ENCODE assay signal across 30 mouse cellular contexts in genomic region chr1:179877893-179878292, GRCm38 (mm10).
A peak's percentile ranks its signal among the peaks of the same experiment; 100 is the strongest.
DNase-seq lines count a peak whose midpoint lies in the region; ATAC-seq and TF ChIP-seq lines count a peak whose summit lies in the region.
"Had no signal": no experiment of that assay in that cellular context is flagged by ENCODE, and none has a peak within 500 bp of the region (broad histone marks: within the 10 kb centered on the region; RNA-seq: fewer than 3 reads in every experiment).

No protein-coding gene starts in this region.

- no peak for TF ChIP-seq CTCF in heart, adult 2 months (IDR thresholded peaks at IDR 0.05)

- intact Hi-C loops in heart, adult 2 months (cut with DNase I) = loop anchor here (5.0 kb wide), 1 partner anchor 39 kb away; no protein-coding TSS in a partner anchor

- no peaks in the 10 kb centered on the region for H3K79me2 ChIP-seq in heart, adult 2 months (replicated peaks; ENCODE audit: control insufficient read depth, insufficient read depth, low read length)

- peak overlapping the region; percentile 69 for H3K27ac ChIP-seq in heart, adult 2 months
- no peak overlapping the region for H3K27ac ChIP-seq in heart, embryonic 10.5 days
- H3K27ac ChIP-seq in lung, embryonic 15.5 days = no peak overlapping the region
- H3K27ac ChIP-seq: embryonic facial prominence, embryonic 13.5 days; forebrain, embryonic 10.5 days; forebrain, embryonic 15.5 days; hindbrain, embryonic 10.5 days; hindbrain, embryonic 15.5 days; kidney, embryonic 15.5 days; layer of hippocampus, adult 2 months; limb, embryonic 13.5 days; liver, embryonic 14.5 days; macrophage; midbrain, embryonic 12.5 days had no signal

- no peak overlapping the region; the same call in 1 of the 2 replicates for H3K9ac ChIP-seq in heart, adult 2 months (ENCODE audit: low read depth, low read length)
- no peak overlapping the region for H3K9ac ChIP-seq in lung, embryonic 15.5 days
- H3K9ac ChIP-seq: embryonic facial prominence, embryonic 13.5 days; forebrain, embryonic 15.5 days; hindbrain, embryonic 15.5 days; kidney, embryonic 15.5 days; limb, embryonic 13.5 days; liver, embryonic 14.5 days; midbrain, embryonic 12.5 days had no signal

- H3K36me3 ChIP-seq in heart, adult 2 months (ENCODE audit: control insufficient read depth, insufficient read depth, low read length) = peaks cover 3% of the 10 kb centered on the region
- H3K36me3 ChIP-seq in heart, embryonic 10.5 days = no peaks in the 10 kb centered on the region
- no peaks in the 10 kb centered on the region for H3K36me3 ChIP-seq in lung, embryonic 15.5 days
- H3K36me3 ChIP-seq: embryonic facial prominence, embryonic 13.5 days; forebrain, embryonic 10.5 days; forebrain, embryonic 15.5 days; G1E; hindbrain, embryonic 10.5 days; hindbrain, embryonic 15.5 days; kidney, embryonic 15.5 days; limb, embryonic 13.5 days; midbrain, embryonic 12.5 days had no signal

- DNase-seq in heart, adult 2 months = no peak
- DNase-seq in heart, embryonic 10.5 days (ENCODE audit: low spot score) = no peak
- no peak for DNase-seq in lung, adult 18-20 months
- DNase-seq in embryo, embryonic 11 days = no peak
- DNase-seq: adrenal gland, postnatal 10 days; cerebellum, adult 11 months; cerebellum, adult 9-10 months; cerebellum, postnatal 36 days; gastrocnemius, postnatal 36 days; heart, postnatal 14 days; kidney, adult 11 months; kidney, postnatal 25 days; thymus, postnatal 25 days had no signal

- ATAC-seq in lung, embryonic 15.5 days (ENCODE audit: borderline replicate concordance, extremely low read depth, low FRiP score, low TSS enrichment) = no peak
- ATAC-seq in granulocyte monocyte progenitor cell, adult 5-6 weeks (replicated peaks; ENCODE audit: poor library complexity, severe bottlenecking) = peak; percentile 27
- ATAC-seq in frontal cortex, adult (ENCODE audit: low TSS enrichment) = no peak
- ATAC-seq: forebrain, embryonic 15.5 days; inflammation-experienced regulatory T-cells, adult 6 months; Patski had no signal

- no peaks in the 10 kb centered on the region for H3K9me3 ChIP-seq in heart, embryonic 10.5 days
- no peaks in the 10 kb centered on the region for H3K9me3 ChIP-seq in lung, embryonic 15.5 days
- H3K9me3 ChIP-seq: embryonic facial prominence, embryonic 13.5 days; forebrain, embryonic 10.5 days; forebrain, embryonic 15.5 days; G1E; hindbrain, embryonic 10.5 days; hindbrain, embryonic 15.5 days; kidney, embryonic 15.5 days; limb, embryonic 13.5 days; midbrain, embryonic 12.5 days had no signal

- TF ChIP-seq POLR2A in heart, adult 2 months (IDR thresholded peaks at IDR 0.05; ENCODE audit: insufficient read depth, low read depth, low read length) = no peak

- peaks cover 9% of the 10 kb centered on the region for H3K4me1 ChIP-seq in heart, adult 2 months (ENCODE audit: control insufficient read depth, insufficient read depth, low read length)
- no peaks in the 10 kb centered on the region; the same call in none of the 2 replicates for H3K4me1 ChIP-seq in heart, embryonic 10.5 days
- 0 out of 2 replicates have a peak, but pooled peaks cover 4% of the 10 kb centered on the region for H3K4me1 ChIP-seq in lung, embryonic 15.5 days
- H3K4me1 ChIP-seq: forebrain, embryonic 15.5 days; hindbrain, embryonic 15.5 days; kidney, embryonic 15.5 days; midbrain, embryonic 12.5 days had no signal

- WGBS in heart, adult 2 months = 55% methylated on average over 6 of the region's 6 CpGs
- WGBS in heart, embryonic 10.5 days = 72% methylated on average over 6 of the region's 6 CpGs
- WGBS in lung, embryonic 15.5 days = 71% methylated on average over 6 of the region's 6 CpGs

- H3K27me3 ChIP-seq in heart, adult 2 months (ENCODE audit: control insufficient read depth, insufficient read depth, low read length) = no peaks in the 10 kb centered on the region
- H3K27me3 ChIP-seq in heart, embryonic 10.5 days (ENCODE audit: insufficient read depth, poor library complexity, severe bottlenecking) = no peaks in the 10 kb centered on the region
- H3K27me3 ChIP-seq in lung, embryonic 15.5 days = no peaks in the 10 kb centered on the region
- H3K27me3 ChIP-seq: embryonic facial prominence, embryonic 13.5 days; forebrain, embryonic 15.5 days; hindbrain, embryonic 15.5 days; kidney, embryonic 15.5 days; limb, embryonic 13.5 days; midbrain, embryonic 12.5 days; Patski had no signal

- no peak for TF ChIP-seq EP300 in heart, adult 2 months (IDR thresholded peaks at IDR 0.05; ENCODE audit: insufficient read depth, low read depth, low read length)

- H3K4me3 ChIP-seq in heart, adult 2 months = peak overlapping the region; percentile 24; the same call in 1 of the 2 replicates
- no peak overlapping the region for H3K4me3 ChIP-seq in heart, embryonic 10.5 days
- no peak overlapping the region for H3K4me3 ChIP-seq in lung, embryonic 15.5 days
- H3K4me3 ChIP-seq: embryonic facial prominence, embryonic 13.5 days; forebrain, embryonic 10.5 days; forebrain, embryonic 15.5 days; hindbrain, embryonic 10.5 days; hindbrain, embryonic 15.5 days; kidney, embryonic 15.5 days; layer of hippocampus, adult 2 months; limb, embryonic 13.5 days; midbrain, embryonic 12.5 days had no signal

- H3K4me2 ChIP-seq in lung, embryonic 15.5 days = peak overlapping the region; percentile 12; the same call in 1 of the 2 replicates
- H3K4me2 ChIP-seq: embryonic facial prominence, embryonic 13.5 days; forebrain, embryonic 15.5 days; hindbrain, embryonic 15.5 days; kidney, embryonic 15.5 days; limb, embryonic 13.5 days; midbrain, embryonic 12.5 days had no signal
